Mouse (Mus musculus): ENCODE data around the gene Ehd1.

DNA sequence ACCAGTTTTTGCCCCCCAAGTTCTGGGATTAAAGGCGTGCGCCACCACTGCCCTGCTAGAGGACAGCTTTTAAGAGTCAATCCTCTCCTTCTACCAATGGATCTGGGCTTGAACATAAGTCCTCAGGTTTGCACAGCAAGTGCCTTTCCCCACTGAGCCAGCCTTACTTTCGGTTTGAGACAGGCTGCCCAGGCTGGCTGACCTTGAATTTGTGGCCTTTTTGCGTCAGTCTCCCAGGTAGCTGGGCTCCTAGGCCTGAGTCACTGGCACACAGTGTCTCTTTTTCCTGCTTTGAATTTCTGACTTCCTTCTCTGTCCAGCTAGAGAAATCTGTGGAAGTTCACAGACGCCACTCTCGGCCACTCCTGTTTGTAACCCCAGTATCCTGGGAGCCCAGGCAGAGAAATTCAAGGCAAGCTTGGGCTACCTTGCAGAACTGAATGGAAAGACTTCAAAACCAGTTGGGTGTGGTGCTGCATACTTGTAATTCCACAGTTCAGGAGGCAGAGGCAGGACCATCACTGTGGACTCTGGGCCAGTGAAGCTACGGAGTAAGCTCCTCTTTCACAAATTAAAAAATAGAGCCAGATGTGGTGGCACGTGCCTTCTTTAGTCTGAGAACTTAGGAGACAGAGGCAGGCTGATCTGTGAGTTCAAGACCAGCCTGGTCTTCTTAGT is 6.6 kb upstream of the Ehd1 start:
- TF ChIP-seq CTCF (IDR thresholded peaks at IDR 0.05; ENCODE audit: low read depth) = no peak
- TF ChIP-seq EP300 (IDR thresholded peaks at IDR 0.05; ENCODE audit: low read depth) = no peak

All from liver, embryonic 14.5 days (tissue).